Mouse (Mus musculus): ENCODE measurements around the gene Rhog. TPM values are rescaled to one million over a fixed set of nuclear protein-coding genes. Genes with fewer than 3 reads are reported as not detected.

Rhog gene
- 0.99 TPM for polyA plus RNA-seq (2014; fragmentation: Illumina TruSeq; extraction: RNeasy Lipid Tissue Mini Kit (QIAGEN cat#74804); ENCODE audit: low read depth, low replicate concordance)

DNA sequence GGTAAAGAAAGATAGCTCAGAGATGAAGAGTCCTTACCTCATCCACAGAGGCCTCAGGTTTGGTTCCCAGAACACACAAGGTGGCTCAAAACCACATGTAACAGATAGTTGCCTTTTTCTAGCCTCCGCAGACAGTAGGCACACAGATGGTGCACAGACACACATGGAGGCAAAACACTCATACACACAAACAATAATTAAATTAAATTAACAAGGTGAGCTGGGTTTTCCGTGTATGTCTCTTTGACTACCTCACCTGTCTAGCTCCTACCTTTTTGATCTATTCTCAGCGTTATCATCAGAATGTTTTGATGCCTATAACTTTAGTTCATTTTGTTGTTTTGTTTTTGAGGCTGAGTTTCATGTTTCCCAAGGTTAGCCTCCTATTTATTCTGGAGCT, at the start of gene Rhog:
Gene Rhog, minus strand, starts transcription at position 101 of the 400 bp plus-strand sequence.

DNA sequence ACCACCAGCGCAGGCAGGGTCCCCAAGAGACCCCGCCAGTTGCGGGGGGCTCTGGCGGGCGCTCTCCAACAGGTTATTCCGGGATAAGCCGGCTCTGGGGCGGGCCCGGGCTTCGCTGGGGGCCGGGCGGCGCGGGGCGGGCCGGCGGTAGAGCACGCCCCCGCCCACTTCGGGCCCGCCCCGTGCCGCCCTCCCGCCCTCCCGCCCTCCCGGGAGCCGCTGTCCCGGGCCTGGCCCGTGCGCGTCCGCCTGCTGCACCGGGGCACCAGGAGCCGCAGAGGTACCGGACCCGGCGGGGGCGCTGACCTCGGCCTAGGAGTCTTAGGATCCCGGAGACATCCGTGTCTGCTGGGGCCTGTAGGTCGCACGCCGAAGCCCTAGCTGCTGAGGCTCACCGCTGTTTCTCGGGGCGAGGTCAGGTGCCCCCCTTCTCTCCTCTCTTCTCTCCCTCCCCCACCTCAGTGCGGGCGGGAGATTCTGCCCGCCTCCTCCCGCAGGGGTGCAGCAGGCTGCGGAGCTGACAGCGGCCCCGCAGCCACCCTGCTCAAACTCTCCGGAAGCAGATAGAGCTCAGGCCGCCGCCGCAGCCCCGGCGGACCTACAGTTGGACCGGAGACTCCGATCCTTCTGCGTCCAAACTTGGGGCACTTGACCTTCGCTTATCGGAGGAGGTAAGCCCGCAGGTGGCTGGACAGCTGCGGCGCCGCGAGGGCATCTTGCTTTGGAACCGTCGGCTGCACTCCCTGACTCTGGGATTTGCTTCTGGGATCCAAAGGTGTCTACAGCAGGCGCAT, 11.9 kb upstream of the Rhog start, which contains the start of gene Stim1:
Gene Stim1, plus strand, starts transcription at position 206 of the 794 bp plus-strand sequence.

DNA sequence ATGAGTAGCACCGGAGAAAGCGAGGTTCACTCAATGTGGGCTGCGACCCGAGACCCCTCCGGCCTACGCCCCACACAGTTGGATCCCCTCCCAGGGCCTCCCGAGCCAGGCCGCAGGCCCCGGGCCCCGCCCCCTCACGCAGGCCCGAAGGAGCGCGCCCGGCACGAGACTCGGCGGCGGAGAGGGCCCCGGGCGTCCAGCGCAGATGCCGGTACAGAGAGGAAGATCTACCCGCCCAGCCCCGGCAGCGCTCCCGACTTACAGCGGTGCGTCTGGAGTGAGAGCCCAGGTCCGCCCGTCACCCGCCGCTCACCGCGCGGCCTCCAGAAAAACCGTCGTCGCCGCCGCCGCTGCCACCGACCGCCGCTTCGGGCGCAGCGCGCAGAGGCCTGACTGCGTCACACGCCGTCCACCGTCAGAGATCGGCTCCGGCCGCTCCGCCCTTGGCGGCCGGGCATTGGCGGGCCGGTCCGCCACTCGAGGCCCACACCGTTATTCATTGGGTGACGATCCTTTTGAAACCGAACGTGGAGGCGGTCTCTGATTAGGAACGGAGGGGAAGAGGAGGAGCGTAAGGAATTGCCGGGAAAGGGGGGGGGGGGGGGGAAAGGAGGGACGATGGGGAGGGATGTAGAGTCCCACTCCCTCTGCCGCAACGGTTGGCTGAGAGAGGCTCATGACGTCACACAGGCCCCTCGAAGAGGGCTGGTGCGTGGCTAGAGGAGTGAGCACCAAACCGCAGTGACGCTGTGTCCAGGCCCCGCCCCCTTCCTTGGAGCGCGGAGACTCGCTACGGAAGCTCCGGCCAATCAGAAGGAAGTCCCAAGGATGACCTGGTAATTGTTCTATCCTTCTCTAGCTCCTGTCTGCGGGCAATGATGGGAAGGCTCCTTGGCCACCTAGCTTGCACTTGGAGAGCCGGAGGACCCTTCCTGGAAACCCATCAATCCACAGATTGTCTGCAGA, 45.8 kb downstream of the Rhog start, which contains the start of the genes Nup98 and Pgap2:
Gene Nup98, minus strand, starts transcription at position 421 of the 966 bp plus-strand sequence.
Gene Pgap2, plus strand, starts transcription at position 453 of the 966 bp plus-strand sequence.

Other genes starting within 250 kb of the Rhog start
- 3.4 TPM for gene Il18bp, start 237.4 kb downstream of the Rhog start, polyA plus RNA-seq (2014; fragmentation: Illumina TruSeq; extraction: RNeasy Lipid Tissue Mini Kit (QIAGEN cat#74804); ENCODE audit: low read depth, low replicate concordance)
- gene Rnf121, start 190.6 kb downstream of the Rhog start, polyA plus RNA-seq (2014; fragmentation: Illumina TruSeq; extraction: RNeasy Lipid Tissue Mini Kit (QIAGEN cat#74804); ENCODE audit: low read depth, low replicate concordance): 11.2 TPM
- gene Xndc1, start 190.5 kb downstream of the Rhog start, polyA plus RNA-seq (2014; fragmentation: Illumina TruSeq; extraction: RNeasy Lipid Tissue Mini Kit (QIAGEN cat#74804); ENCODE audit: low read depth, low replicate concordance): 21.1 TPM
- 0.10 TPM for gene Xntrpc, start 190.3 kb downstream of the Rhog start, polyA plus RNA-seq (2014; fragmentation: Illumina TruSeq; extraction: RNeasy Lipid Tissue Mini Kit (QIAGEN cat#74804); ENCODE audit: low read depth, low replicate concordance)
- not detected for gene Trpc2, start 172.9 kb downstream of the Rhog start, polyA plus RNA-seq (2014; fragmentation: Illumina TruSeq; extraction: RNeasy Lipid Tissue Mini Kit (QIAGEN cat#74804); ENCODE audit: low read depth, low replicate concordance)
- 1.9 TPM for gene Art1, start 154.3 kb downstream of the Rhog start, polyA plus RNA-seq (2014; fragmentation: Illumina TruSeq; extraction: RNeasy Lipid Tissue Mini Kit (QIAGEN cat#74804); ENCODE audit: low read depth, low replicate concordance)
- gene Art5, start 146.6 kb downstream of the Rhog start, polyA plus RNA-seq (2014; fragmentation: Illumina TruSeq; extraction: RNeasy Lipid Tissue Mini Kit (QIAGEN cat#74804); ENCODE audit: low read depth, low replicate concordance): 3.3 TPM
- gene Chrna10, start 139.2 kb downstream of the Rhog start, polyA plus RNA-seq (2014; fragmentation: Illumina TruSeq; extraction: RNeasy Lipid Tissue Mini Kit (QIAGEN cat#74804); ENCODE audit: low read depth, low replicate concordance): not detected
- gene Nup98, start 45.9 kb downstream of the Rhog start, polyA plus RNA-seq (2014; fragmentation: Illumina TruSeq; extraction: RNeasy Lipid Tissue Mini Kit (QIAGEN cat#74804); ENCODE audit: low read depth, low replicate concordance): 392 TPM
- 56.3 TPM for gene Pgap2, start 45.8 kb downstream of the Rhog start, polyA plus RNA-seq (2014; fragmentation: Illumina TruSeq; extraction: RNeasy Lipid Tissue Mini Kit (QIAGEN cat#74804); ENCODE audit: low read depth, low replicate concordance)
- 32.9 TPM for gene Stim1, start 11.8 kb upstream of the Rhog start, polyA plus RNA-seq (2014; fragmentation: Illumina TruSeq; extraction: RNeasy Lipid Tissue Mini Kit (QIAGEN cat#74804); ENCODE audit: low read depth, low replicate concordance)
- 83.8 TPM for gene Rrm1, start 185.6 kb upstream of the Rhog start, polyA plus RNA-seq (2014; fragmentation: Illumina TruSeq; extraction: RNeasy Lipid Tissue Mini Kit (QIAGEN cat#74804); ENCODE audit: low read depth, low replicate concordance)
- gene Olfr543, start 225.6 kb upstream of the Rhog start, polyA plus RNA-seq (2014; fragmentation: Illumina TruSeq; extraction: RNeasy Lipid Tissue Mini Kit (QIAGEN cat#74804); ENCODE audit: low read depth, low replicate concordance): not detected
- gene Olfr544, start 232.3 kb upstream of the Rhog start, polyA plus RNA-seq (2014; fragmentation: Illumina TruSeq; extraction: RNeasy Lipid Tissue Mini Kit (QIAGEN cat#74804); ENCODE audit: low read depth, low replicate concordance): not detected
- not detected for gene Olfr545, start 243.5 kb upstream of the Rhog start, polyA plus RNA-seq (2014; fragmentation: Illumina TruSeq; extraction: RNeasy Lipid Tissue Mini Kit (QIAGEN cat#74804); ENCODE audit: low read depth, low replicate concordance)

All from testis, adult 10 weeks (tissue).